Mouse (Mus musculus): Measurements from ENCODE around the gene Ciz1. TPM values are rescaled to one million over a fixed set of nuclear protein-coding genes. Genes with fewer than 3 reads are reported as not detected.

Ciz1 gene
- polyA plus RNA-seq, 1 experiment from 2014 or later = 50.7 TPM

GRCm38 (mm10) chr2:32310096-32310845 lies 41.9 kb upstream of the Ciz1 start:
- H3K4me2 ChIP-seq (ENCODE audit: low read depth, low read length) = no peak overlapping the region
- H3K4me1 ChIP-seq (replicated peaks; ENCODE audit: control insufficient read depth, insufficient read depth, low read length) = peaks cover 20% of the 10 kb centered on the region
- WGBS = 83% methylated on average over 18 of the region's 18 CpGs
- H3K27ac ChIP-seq (ENCODE audit: low read length) = no peak overlapping the region
- H3K36me3 ChIP-seq (ENCODE audit: control insufficient read depth, insufficient read depth, low read length) = peaks cover 23% of the 10 kb centered on the region
- no peak for ATAC-seq (ENCODE audit: low read depth)
- H3K4me3 ChIP-seq (ENCODE audit: low read length) = no peak overlapping the region
- H3K9me3 ChIP-seq (ENCODE audit: control insufficient read depth, low read length) = no peaks in the 10 kb centered on the region
- no peaks in the 10 kb centered on the region for H3K27me3 ChIP-seq (ENCODE audit: control insufficient read depth, insufficient read depth, low read depth, low read length)
- H3K9ac ChIP-seq (ENCODE audit: low read length) = no peak overlapping the region

DNA sequence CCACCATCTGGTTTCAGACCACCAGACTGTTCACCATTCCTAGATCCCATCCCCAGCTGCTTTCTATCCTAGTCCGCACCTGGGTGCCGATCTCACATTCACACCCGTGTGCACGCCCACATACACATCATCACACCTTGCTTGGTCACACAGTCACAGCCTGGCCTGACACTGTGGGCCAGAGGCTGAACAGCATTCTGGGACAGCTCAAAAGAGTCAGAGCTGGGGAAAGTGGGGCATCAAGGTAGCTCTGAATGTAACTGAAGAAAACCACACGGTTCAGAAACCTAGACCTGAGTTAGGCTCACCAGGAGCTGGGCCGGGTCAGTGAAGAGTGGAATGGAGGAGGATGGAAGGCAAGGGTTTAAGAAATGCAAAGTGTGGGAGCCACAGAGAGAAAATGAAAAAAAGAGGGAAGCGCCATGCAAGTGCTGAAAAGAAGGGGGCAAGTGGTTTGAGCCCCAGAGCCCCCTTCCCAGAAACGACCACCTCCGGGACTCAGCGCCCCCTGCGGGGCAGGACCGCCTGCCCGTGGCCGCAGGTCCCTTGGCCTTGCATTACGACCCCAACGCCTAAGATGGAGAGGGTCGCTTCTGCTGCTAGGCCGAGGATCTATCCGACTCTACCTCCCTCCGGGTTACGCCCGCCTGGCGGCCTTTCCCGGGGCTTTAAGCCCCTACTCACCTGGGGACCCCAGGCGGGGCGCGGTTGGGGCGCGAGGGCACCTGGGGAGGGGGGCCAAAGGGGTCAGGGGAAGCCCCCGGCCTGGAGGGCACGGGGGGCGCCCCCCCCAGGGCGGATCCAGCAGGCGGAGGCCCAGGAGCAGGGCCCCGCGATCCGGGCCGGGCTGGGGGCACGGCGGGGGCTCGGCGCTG lies 40.4 kb upstream of the Ciz1 start:
- ATAC-seq (ENCODE audit: low read depth) = peak; percentile 6
- peaks cover 34% of the 10 kb centered on the region for H3K4me1 ChIP-seq (replicated peaks; ENCODE audit: control insufficient read depth, insufficient read depth, low read length)
- no peaks in the 10 kb centered on the region for H3K9me3 ChIP-seq (ENCODE audit: control insufficient read depth, low read length)
- H3K4me2 ChIP-seq (ENCODE audit: low read depth, low read length) = peak overlapping the region; percentile 100
- no peak overlapping the region for H3K27ac ChIP-seq (ENCODE audit: low read length)
- H3K4me3 ChIP-seq (ENCODE audit: low read length) = peak overlapping the region; percentile 77
- 9% methylated on average over 37 of the region's 42 CpGs for WGBS
- no peaks in the 10 kb centered on the region for H3K27me3 ChIP-seq (ENCODE audit: control insufficient read depth, insufficient read depth, low read depth, low read length)
- peaks cover 9% of the 10 kb centered on the region for H3K36me3 ChIP-seq (ENCODE audit: control insufficient read depth, insufficient read depth, low read length)
- peak overlapping the region; percentile 83 for H3K9ac ChIP-seq (ENCODE audit: low read length)

DNA sequence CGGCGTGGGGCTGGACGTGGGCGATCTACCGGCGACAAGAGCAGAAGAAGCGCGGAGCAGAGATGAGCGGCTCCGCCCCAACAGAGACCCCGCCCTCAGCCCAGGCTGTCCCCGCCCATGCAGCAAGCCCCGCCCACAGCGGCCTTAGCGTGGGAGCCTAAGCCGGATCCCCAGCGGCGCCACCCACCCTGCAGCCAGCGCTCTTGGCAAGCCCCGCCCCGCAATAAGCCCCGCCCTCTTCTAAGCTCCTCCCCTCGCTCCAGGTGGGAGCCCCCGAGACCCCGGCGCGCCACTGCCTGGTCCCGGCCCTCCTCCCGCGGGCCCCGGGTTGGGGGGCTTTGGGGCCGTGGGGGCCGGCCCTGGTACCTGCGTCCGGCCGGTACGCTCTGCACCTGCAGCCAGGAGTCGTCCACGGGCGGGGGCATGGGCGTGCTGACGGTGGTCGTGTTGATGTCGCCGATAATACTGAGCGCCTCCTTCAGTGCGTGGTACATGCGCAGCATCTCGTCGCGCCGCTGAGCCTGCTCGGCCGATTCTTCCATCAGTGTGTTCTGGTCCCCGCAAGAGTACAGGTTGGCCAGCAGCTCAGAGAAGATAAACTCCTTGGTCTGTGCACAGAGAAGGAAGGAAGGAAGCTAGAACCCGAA lies 39.7 kb upstream of the Ciz1 start:
- Histone ChIP-seq H3K27ac (ENCODE audit: low read length) (peak overlapping the region; percentile 34; the same call in 1 of the 2 replicates), H3K9me3 (ENCODE audit: control insufficient read depth, low read length) (no peaks in the 10 kb centered on the region), H3K4me1 (replicated peaks; ENCODE audit: control insufficient read depth, insufficient read depth, low read length) (peaks cover 41% of the 10 kb centered on the region), H3K4me2 (ENCODE audit: low read depth, low read length) (peak overlapping the region; percentile 100), H3K36me3 (ENCODE audit: control insufficient read depth, insufficient read depth, low read length) (peaks cover 5% of the 10 kb centered on the region), H3K4me3 (ENCODE audit: low read length) (peak overlapping the region; percentile 77), H3K9ac (ENCODE audit: low read length) (peak overlapping the region; percentile 83), H3K27me3 (ENCODE audit: control insufficient read depth, insufficient read depth, low read depth, low read length) (no peaks in the 10 kb centered on the region)
- ATAC-seq (ENCODE audit: low read depth) = peak; percentile 88
- 4% methylated on average over 50 of the region's 56 CpGs for WGBS

GRCm38 (mm10) chr2:32314831-32315230 lies 37.3 kb upstream of the Ciz1 start:
- no peak for ATAC-seq (ENCODE audit: low read depth)
- no peak overlapping the region for H3K9ac ChIP-seq (ENCODE audit: low read length)
- H3K27me3 ChIP-seq (ENCODE audit: control insufficient read depth, insufficient read depth, low read depth, low read length) = no peaks in the 10 kb centered on the region
- no peak overlapping the region; the same call in 1 of the 2 replicates for H3K27ac ChIP-seq (ENCODE audit: low read length)
- no peaks in the 10 kb centered on the region for H3K9me3 ChIP-seq (ENCODE audit: control insufficient read depth, low read length)
- H3K4me2 ChIP-seq (ENCODE audit: low read depth, low read length) = no peak overlapping the region
- 82% methylated on average over 14 of the region's 14 CpGs for WGBS
- no peak overlapping the region for H3K4me3 ChIP-seq (ENCODE audit: low read length)
- H3K36me3 ChIP-seq (ENCODE audit: control insufficient read depth, insufficient read depth, low read length) = no peaks in the 10 kb centered on the region
- peaks cover 59% of the 10 kb centered on the region for H3K4me1 ChIP-seq (replicated peaks; ENCODE audit: control insufficient read depth, insufficient read depth, low read length)

DNA sequence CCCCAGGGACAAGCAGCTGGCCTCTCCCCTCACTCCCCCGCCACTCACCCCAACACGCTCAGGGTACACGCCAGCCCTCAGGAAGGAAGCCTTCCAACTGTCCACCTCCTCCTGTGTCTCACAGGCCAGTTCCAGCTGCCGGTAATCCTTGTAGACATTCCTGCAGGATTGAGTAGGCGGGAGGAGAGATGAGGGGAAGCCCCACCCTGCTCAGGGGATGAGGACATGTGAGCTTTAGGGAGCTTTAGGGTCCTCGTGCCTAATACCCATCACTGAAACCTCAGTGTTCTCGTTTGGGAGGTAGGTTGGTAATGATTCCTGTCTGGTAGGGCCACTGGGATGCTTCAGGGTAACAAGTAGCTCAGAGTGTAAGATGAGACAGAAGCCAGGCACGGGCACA lies 36.4 kb upstream of the Ciz1 start:
- Histone ChIP-seq H3K36me3 (ENCODE audit: control insufficient read depth, insufficient read depth, low read length) (no peaks in the 10 kb centered on the region), H3K9ac (ENCODE audit: low read length) (peak overlapping the region; percentile 43; the same call in 1 of the 2 replicates), H3K9me3 (ENCODE audit: control insufficient read depth, low read length) (no peaks in the 10 kb centered on the region), H3K4me2 (ENCODE audit: low read depth, low read length) (peak overlapping the region; percentile 46), H3K27ac (ENCODE audit: low read length) (peak overlapping the region; percentile 98), H3K4me1 (replicated peaks; ENCODE audit: control insufficient read depth, insufficient read depth, low read length) (peaks cover 63% of the 10 kb centered on the region), H3K4me3 (ENCODE audit: low read length) (peak overlapping the region; percentile 7; the same call in 1 of the 2 replicates), H3K27me3 (ENCODE audit: control insufficient read depth, insufficient read depth, low read depth, low read length) (no peaks in the 10 kb centered on the region)
- ATAC-seq (ENCODE audit: low read depth) = no peak
- WGBS = 12% methylated on average over 8 of the region's 8 CpGs

GRCm38 (mm10) chr2:32316887-32317656 lies 35.1 kb upstream of the Ciz1 start:
- peak overlapping the region; percentile 46 for H3K4me2 ChIP-seq (ENCODE audit: low read depth, low read length)
- H3K36me3 ChIP-seq (ENCODE audit: control insufficient read depth, insufficient read depth, low read length) = no peaks in the 10 kb centered on the region
- ATAC-seq (ENCODE audit: low read depth) = peak; percentile 28
- peak overlapping the region; percentile 21 for H3K9ac ChIP-seq (ENCODE audit: low read length)
- H3K4me1 ChIP-seq (replicated peaks; ENCODE audit: control insufficient read depth, insufficient read depth, low read length) = peaks cover 52% of the 10 kb centered on the region
- no peak overlapping the region for H3K4me3 ChIP-seq (ENCODE audit: low read length)
- H3K27ac ChIP-seq (ENCODE audit: low read length) = peak overlapping the region; percentile 98
- WGBS = 28% methylated on average over 20 of the region's 20 CpGs
- H3K9me3 ChIP-seq (ENCODE audit: control insufficient read depth, low read length) = no peaks in the 10 kb centered on the region
- no peaks in the 10 kb centered on the region for H3K27me3 ChIP-seq (ENCODE audit: control insufficient read depth, insufficient read depth, low read depth, low read length)

GRCm38 (mm10) chr2:32317791-32318417 lies 34.2 kb upstream of the Ciz1 start:
- Histone ChIP-seq H3K27ac (ENCODE audit: low read length) (peak overlapping the region; percentile 98), H3K4me3 (ENCODE audit: low read length) (peak overlapping the region; percentile 54), H3K9ac (ENCODE audit: low read length) (peak overlapping the region; percentile 82), H3K4me1 (replicated peaks; ENCODE audit: control insufficient read depth, insufficient read depth, low read length) (peaks cover 52% of the 10 kb centered on the region), H3K9me3 (ENCODE audit: control insufficient read depth, low read length) (no peaks in the 10 kb centered on the region), H3K36me3 (ENCODE audit: control insufficient read depth, insufficient read depth, low read length) (no peaks in the 10 kb centered on the region), H3K4me2 (ENCODE audit: low read depth, low read length) (peak overlapping the region; percentile 69), H3K27me3 (ENCODE audit: control insufficient read depth, insufficient read depth, low read depth, low read length) (no peaks in the 10 kb centered on the region)
- ATAC-seq (ENCODE audit: low read depth) = peak; percentile 85
- 2% methylated on average over 19 of the region's 19 CpGs for whole genome bisulfite sequencing

Data from lung, embryonic 16.5 days (tissue).